ENCODE assay signal across 8 mouse cellular contexts in the genomic region with DNA sequence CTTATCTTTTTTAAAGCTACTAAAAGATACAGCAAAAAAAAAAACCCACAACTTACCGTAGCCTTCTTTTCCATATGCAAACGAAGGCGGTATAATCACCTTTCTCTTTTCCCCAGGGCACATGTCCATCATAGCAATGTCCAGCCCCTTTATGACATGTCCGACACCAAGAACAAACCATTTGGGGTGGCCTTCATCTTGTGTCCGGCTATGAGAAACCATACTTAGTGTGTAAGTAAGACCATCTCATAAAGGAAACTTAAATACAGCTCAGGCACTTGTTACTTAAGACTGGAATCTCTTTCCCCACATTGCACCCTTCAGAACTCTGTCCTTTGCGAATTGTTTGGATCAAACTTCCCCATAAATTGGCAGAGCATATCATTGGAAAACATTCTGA. TPM values are rescaled to one million over a fixed set of nuclear protein-coding genes. Genes with fewer than 3 reads are reported as not detected.
DNase-seq lines count a peak whose midpoint lies in the region; ATAC-seq and TF ChIP-seq lines count a peak whose summit lies in the region.

No protein-coding gene starts in this region.

- H3K4me3 ChIP-seq in lung, postnatal 0 days (ENCODE audit: low read depth, low read length) = peak overlapping the region; percentile 55; the same call in 1 of the 2 replicates
- H3K4me3 ChIP-seq in forebrain, embryonic 13.5 days = peak overlapping the region; percentile 48
- peak overlapping the region; percentile 43 for H3K4me3 ChIP-seq in limb, embryonic 14.5 days (replicated peaks; ENCODE audit: low read length)
- H3K4me3 ChIP-seq in stomach, embryonic 15.5 days (replicated peaks) = peak overlapping the region; percentile 47

- H3K9ac ChIP-seq in lung, postnatal 0 days (replicated peaks; ENCODE audit: low read depth) = peak overlapping the region; percentile 62; the same call in 1 of the 2 replicates
- H3K9ac ChIP-seq in forebrain, embryonic 13.5 days = peak overlapping the region; percentile 72; the same call in 1 of the 2 replicates
- peak overlapping the region; percentile 67 for H3K9ac ChIP-seq in limb, embryonic 14.5 days (ENCODE audit: low read depth, low read length, severe bottlenecking)
- H3K9ac ChIP-seq in stomach, embryonic 15.5 days = 0 out of 2 replicates have a peak overlapping the region, but pooled peaks have one; percentile 17

- no peaks in the 10 kb centered on the region for H3K9me3 ChIP-seq in lung, postnatal 0 days (ENCODE audit: low read length)
- H3K9me3 ChIP-seq in forebrain, embryonic 13.5 days (replicated peaks) = no peaks in the 10 kb centered on the region
- no peaks in the 10 kb centered on the region for H3K9me3 ChIP-seq in limb, embryonic 14.5 days (ENCODE audit: control insufficient read depth, low read length)
- no peaks in the 10 kb centered on the region for H3K9me3 ChIP-seq in stomach, embryonic 15.5 days

- no peak overlapping the region for H3K27ac ChIP-seq in lung, postnatal 0 days (ENCODE audit: low read length)
- no peak overlapping the region for H3K27ac ChIP-seq in forebrain, embryonic 13.5 days
- H3K27ac ChIP-seq in limb, embryonic 14.5 days (replicated peaks; ENCODE audit: low read depth, low read length) = no peak overlapping the region
- H3K27ac ChIP-seq in stomach, embryonic 15.5 days = no peak overlapping the region

- WGBS in lung, postnatal 0 days = 69% methylated on average over 6 of the region's 6 CpGs
- WGBS in forebrain, embryonic 13.5 days = 89% methylated on average over 6 of the region's 6 CpGs
- 86% methylated on average over 6 of the region's 6 CpGs for WGBS in limb, embryonic 14.5 days
- 80% methylated on average over 6 of the region's 6 CpGs for WGBS in stomach, embryonic 15.5 days

- no peaks in the 10 kb centered on the region for H3K27me3 ChIP-seq in lung, postnatal 0 days (replicated peaks; ENCODE audit: insufficient read depth, low read length)
- H3K27me3 ChIP-seq in forebrain, embryonic 13.5 days = no peaks in the 10 kb centered on the region
- no peaks in the 10 kb centered on the region for H3K27me3 ChIP-seq in limb, embryonic 14.5 days (ENCODE audit: control insufficient read depth, insufficient read depth, low read length)
- H3K27me3 ChIP-seq in stomach, embryonic 15.5 days (replicated peaks) = no peaks in the 10 kb centered on the region

- no peaks in the 10 kb centered on the region for H3K36me3 ChIP-seq in lung, postnatal 0 days (ENCODE audit: insufficient read depth, low read length)
- H3K36me3 ChIP-seq in forebrain, embryonic 13.5 days (ENCODE audit: poor library complexity, severe bottlenecking) = 0 out of 2 replicates have a peak, but pooled peaks cover 4% of the 10 kb centered on the region
- peaks cover 19% of the 10 kb centered on the region for H3K36me3 ChIP-seq in limb, embryonic 14.5 days (ENCODE audit: control insufficient read depth, insufficient read depth, low read length)
- no peaks in the 10 kb centered on the region for H3K36me3 ChIP-seq in stomach, embryonic 15.5 days

- H3K4me2 ChIP-seq in lung, postnatal 0 days (replicated peaks; ENCODE audit: low read depth, low read length) = peak overlapping the region; percentile 74
- H3K4me2 ChIP-seq in forebrain, embryonic 13.5 days = peak overlapping the region; percentile 72
- H3K4me2 ChIP-seq in limb, embryonic 14.5 days (replicated peaks; ENCODE audit: low read depth, low read length, severe bottlenecking) = peak overlapping the region; percentile 53
- peak overlapping the region; percentile 56 for H3K4me2 ChIP-seq in stomach, embryonic 15.5 days

- no peak for TF ChIP-seq CTCF in lung, postnatal 0 days (IDR thresholded peaks at IDR 0.05)

- peaks cover 12% of the 10 kb centered on the region for H3K4me1 ChIP-seq in lung, postnatal 0 days (ENCODE audit: insufficient read depth, low read depth, low read length)
- peaks cover 23% of the 10 kb centered on the region for H3K4me1 ChIP-seq in forebrain, embryonic 13.5 days
- peaks cover 15% of the 10 kb centered on the region for H3K4me1 ChIP-seq in limb, embryonic 14.5 days (ENCODE audit: control insufficient read depth, insufficient read depth, low read length)
- H3K4me1 ChIP-seq in stomach, embryonic 15.5 days = peaks cover 8% of the 10 kb centered on the region; the same call in 1 of the 2 replicates

- no peak for DNase-seq in lung, postnatal 0 days (ENCODE audit: low spot score)
- no peak for DNase-seq in lung, postnatal 4 days
- no peak for DNase-seq in limb, embryonic 14.5 days (ENCODE audit: low spot score)
- no peak for DNase-seq in gastrocnemius, adult 8-10 months (ENCODE audit: low spot score in 2 of 2)
- no peak for DNase-seq in kidney, postnatal 36 days
- DNase-seq in T-cell, adult 2 months (ENCODE audit: low spot score) = no peak

- no peak for ATAC-seq in lung, postnatal 0 days
- no peak for ATAC-seq in forebrain, embryonic 13.5 days
- ATAC-seq in limb, embryonic 14.5 days (ENCODE audit: low FRiP score, low read depth) = no peak
- ATAC-seq in stomach, embryonic 15.5 days (ENCODE audit: insufficient read depth, low FRiP score, low read depth) = no peak

- no peak for TF ChIP-seq EP300 in lung, postnatal 0 days (IDR thresholded peaks at IDR 0.05)

- TF ChIP-seq POLR2A in limb, embryonic 14.5 days (IDR thresholded peaks at IDR 0.05; ENCODE audit: borderline replicate concordance, extremely low read depth, insufficient read depth, insufficient read length) = no peak

RNA-seq across cellular contexts. Expression of a gene that starts 1.3 kb away (rescaled TPM):
- 68.3 and 71.9 TPM in 2 replicates for polyA plus RNA-seq in lung, postnatal 0 days (2015; fragmentation: Nextera tagmentation; extraction: Ambion mirVana)
- polyA plus RNA-seq in forebrain, embryonic 13.5 days (2015; fragmentation: Nextera tagmentation; extraction: Ambion mirVana) = 10.5 and 11.4 TPM in 2 replicates
- polyA plus RNA-seq in limb, embryonic 14.5 days (2012; rRNA removed) = 50.5 and 102 TPM in 2 replicates
- 128 and 151 TPM in 2 replicates for polyA plus RNA-seq in limb, embryonic 14.5 days (2014; fragmentation: Nextera tagmentation; extraction: Ambion mirVana)
- polyA plus RNA-seq in stomach, embryonic 15.5 days (2015; fragmentation: Nextera tagmentation; extraction: Ambion mirVana) = 68.8 and 74.0 TPM in 2 replicates
- 1 to 10 TPM; 3.0 to 6.5 (median 5.4) TPM for total RNA-seq in gastrocnemius, adult 8-10 months (2022)

RNA-seq across cellular contexts. Expression of a gene that starts 3.4 kb away (rescaled TPM):
- polyA plus RNA-seq in lung, postnatal 0 days (2015; fragmentation: Nextera tagmentation; extraction: Ambion mirVana) = 13.6 and 14.6 TPM in 2 replicates
- 4.5 and 6.4 TPM in 2 replicates for polyA plus RNA-seq in forebrain, embryonic 13.5 days (2015; fragmentation: Nextera tagmentation; extraction: Ambion mirVana)
- 17.3 and 17.8 TPM in 2 replicates for polyA plus RNA-seq in limb, embryonic 14.5 days (2012; rRNA removed)
- 13.9 and 14.5 TPM in 2 replicates for polyA plus RNA-seq in limb, embryonic 14.5 days (2014; fragmentation: Nextera tagmentation; extraction: Ambion mirVana)
- 10.3 and 11.3 TPM in 2 replicates for polyA plus RNA-seq in stomach, embryonic 15.5 days (2015; fragmentation: Nextera tagmentation; extraction: Ambion mirVana)
- 10 to 100 TPM in 2 of 4 experiments, 1 to 10 TPM in 2; 8.5 to 15.0 (median 10.3) TPM for total RNA-seq in gastrocnemius, adult 8-10 months (2022)

RNA-seq across cellular contexts. Expression of a gene that starts 23.4 kb away (rescaled TPM):
- 0.26 and 0.29 TPM in 2 replicates for polyA plus RNA-seq in lung, postnatal 0 days (2015; fragmentation: Nextera tagmentation; extraction: Ambion mirVana)
- 0.90 and 1.2 TPM in 2 replicates for polyA plus RNA-seq in forebrain, embryonic 13.5 days (2015; fragmentation: Nextera tagmentation; extraction: Ambion mirVana)
- polyA plus RNA-seq in limb, embryonic 14.5 days (2012; rRNA removed) = 0.47 and 0.83 TPM in 2 replicates
- polyA plus RNA-seq in limb, embryonic 14.5 days (2014; fragmentation: Nextera tagmentation; extraction: Ambion mirVana) = 0.22 TPM in 1 of 2 replicates, not detected in the other
- polyA plus RNA-seq in stomach, embryonic 15.5 days (2015; fragmentation: Nextera tagmentation; extraction: Ambion mirVana) = 0.21 and 0.32 TPM in 2 replicates
- not detected for total RNA-seq in gastrocnemius, adult 8-10 months (2022)

RNA-seq across cellular contexts. Expression of a gene that starts 23.8 kb away (rescaled TPM):
- 34.1 and 35.7 TPM in 2 replicates for polyA plus RNA-seq in lung, postnatal 0 days (2015; fragmentation: Nextera tagmentation; extraction: Ambion mirVana)
- polyA plus RNA-seq in forebrain, embryonic 13.5 days (2015; fragmentation: Nextera tagmentation; extraction: Ambion mirVana) = 95.0 and 99.3 TPM in 2 replicates
- polyA plus RNA-seq in limb, embryonic 14.5 days (2012; rRNA removed) = 55.2 and 60.8 TPM in 2 replicates
- polyA plus RNA-seq in limb, embryonic 14.5 days (2014; fragmentation: Nextera tagmentation; extraction: Ambion mirVana) = 61.3 and 70.2 TPM in 2 replicates
- 47.8 and 49.1 TPM in 2 replicates for polyA plus RNA-seq in stomach, embryonic 15.5 days (2015; fragmentation: Nextera tagmentation; extraction: Ambion mirVana)
- 1 to 10 TPM; 1.3 to 3.1 (median 2.5) TPM for total RNA-seq in gastrocnemius, adult 8-10 months (2022)

Comparison
In these comparisons a context has a peak if more than half of its experiments do, and no peak if none do; other contexts are left out.
1. H3K9ac ChIP-seq: peak in every context shown above with its lines; median percentile 72 in forebrain, embryonic 13.5 days; 67 in limb, embryonic 14.5 days; 62 in lung, postnatal 0 days; 17 in stomach, embryonic 15.5 days.